Mouse (Mus musculus) hindbrain, postnatal 0 days (tissue): Measurements from ENCODE around the gene Pex6. TPM values are rescaled to one million over a fixed set of nuclear protein-coding genes. Genes with fewer than 3 reads are reported as not detected.

Source experiments
- ATAC-seq: fragments of 200-750 bp; cut with Nextera tagmentation; 2 replicates; pipeline ENCODE4 v1.8.0; 2017; ENCODE audit warnings: mild to moderate bottlenecking, moderate TSS enrichment, moderate library complexity
- DNase-seq: peaks from one replicate; pipeline ENCODE4 v3.0.0-alpha.2; 2015; ENCODE audit warnings: low spot score
- H3K27ac ChIP-seq: fragments of 300-500 bp; sonication (generic); 2 replicates; pipeline ENCODE4 v1.5.1; 2014; ENCODE audit warnings: mild to moderate bottlenecking
- H3K27me3 ChIP-seq: fragments of 300-500 bp; sonication (generic); 2 replicates; pipeline ENCODE4 v1.6.1; 2014; ENCODE audit warnings: low read length, mixed read lengths; ENCODE audit not compliant: insufficient read depth
- H3K36me3 ChIP-seq: fragments of 300-500 bp; sonication (generic); 2 replicates; pipeline ENCODE4 v1.6.1; 2014; ENCODE audit warnings: low read length, mixed read lengths; ENCODE audit not compliant: insufficient read depth
- H3K4me1 ChIP-seq: fragments of 300-500 bp; sonication (generic); 2 replicates; pipeline ENCODE4 v1.6.1; 2014; ENCODE audit warnings: antibody characterized with exemption, low read length, mixed read lengths; ENCODE audit not compliant: insufficient read depth
- H3K4me2 ChIP-seq: fragments of 300-500 bp; sonication (generic); 2 replicates; pipeline ENCODE4 v1.6.1; 2014; ENCODE audit warnings: low read depth, mild to moderate bottlenecking, low read length, moderate library complexity, mixed read lengths
- H3K4me3 ChIP-seq: fragments of 300-500 bp; sonication (generic); 2 replicates; pipeline ENCODE4 v1.5.1; 2014; ENCODE audit warnings: low read length
- H3K9ac ChIP-seq: fragments of 300-500 bp; sonication (generic); replicated peaks from 2 replicates; pipeline ENCODE4 v1.6.1; 2014; ENCODE audit warnings: mild to moderate bottlenecking, low read length, moderate library complexity, mixed read lengths
- H3K9me3 ChIP-seq: fragments of 300-500 bp; sonication (generic); 2 replicates; pipeline ENCODE4 v1.6.1; 2016; ENCODE audit warnings: low read length, mixed read lengths
- CTCF ChIP-seq: IDR thresholded peaks from 2 replicates; pipeline ENCODE4 v1.5.1; 2016; ENCODE audit warnings: antibody characterized with exemption, control low read depth, low read depth
- WGBS: fragments of 180-500 bp; shearing (Covaris S2); extraction: QIAGEN DNeasy Blood & Tissue Kit; methylation state at CpG from one replicate; pipeline ENCODE4 v1.1.7; 2014; 5-methylcytosine and 5-hydroxymethylcytosine counted together
- polyA plus RNA-seq: library from polyadenylated mRNA; unstranded; fragments of >200 nt; fragmentation: Nextera tagmentation; extraction: Ambion mirVana; gene quantifications from 2 replicates; pipeline ENCODE4 v1.2.1, GENCODE M21; 2015
- total RNA-seq: library from RNA; depleted of rRNA; stranded (reverse); fragments of >200 nt; gene quantifications from 2 replicates; pipeline ENCODE4 v1.2.3, GENCODE M21; 2014

Gene Pex6
- total and polyA plus RNA-seq, 2 experiments from 2014 or later, result 18.1 to 41.7 TPM

DNA sequence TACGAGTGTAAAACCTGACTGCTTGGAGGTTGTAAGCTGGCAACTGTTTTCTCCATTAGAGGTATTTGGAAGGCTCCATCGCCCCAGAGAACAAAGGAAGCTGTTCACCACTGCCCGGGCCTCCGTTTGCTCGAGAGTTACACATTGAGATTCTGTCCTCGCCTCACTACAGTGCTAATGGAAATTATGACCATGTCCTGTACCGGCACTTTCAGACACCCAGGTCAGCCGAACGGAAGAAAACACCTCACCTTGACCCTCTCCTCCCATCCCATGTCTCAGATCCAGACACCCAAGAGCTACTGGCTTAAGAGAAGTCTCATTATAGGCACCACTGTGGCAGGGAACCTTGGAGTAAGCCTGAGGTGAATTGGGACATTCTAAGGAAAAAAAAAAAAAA, 2.6 kb downstream of the Pex6 start:
- no peak for TF ChIP-seq CTCF
- no peaks in the 10 kb centered on the region for H3K27me3 ChIP-seq
- H3K4me3 ChIP-seq, result no peak overlapping the region
- peaks cover 11% of the 10 kb centered on the region for H3K36me3 ChIP-seq
- DNase-seq, result no peak
- ATAC-seq, result no peak
- WGBS, result 90% methylated on average over 9 of the region's 9 CpGs
- no peak overlapping the region for H3K9ac ChIP-seq
- H3K27ac ChIP-seq, result no peak overlapping the region
- H3K4me1 ChIP-seq, result peaks cover 7% of the 10 kb centered on the region; the same call in 1 of the 2 replicates
- H3K9me3 ChIP-seq, result no peaks in the 10 kb centered on the region
- no peak overlapping the region for H3K4me2 ChIP-seq

DNA sequence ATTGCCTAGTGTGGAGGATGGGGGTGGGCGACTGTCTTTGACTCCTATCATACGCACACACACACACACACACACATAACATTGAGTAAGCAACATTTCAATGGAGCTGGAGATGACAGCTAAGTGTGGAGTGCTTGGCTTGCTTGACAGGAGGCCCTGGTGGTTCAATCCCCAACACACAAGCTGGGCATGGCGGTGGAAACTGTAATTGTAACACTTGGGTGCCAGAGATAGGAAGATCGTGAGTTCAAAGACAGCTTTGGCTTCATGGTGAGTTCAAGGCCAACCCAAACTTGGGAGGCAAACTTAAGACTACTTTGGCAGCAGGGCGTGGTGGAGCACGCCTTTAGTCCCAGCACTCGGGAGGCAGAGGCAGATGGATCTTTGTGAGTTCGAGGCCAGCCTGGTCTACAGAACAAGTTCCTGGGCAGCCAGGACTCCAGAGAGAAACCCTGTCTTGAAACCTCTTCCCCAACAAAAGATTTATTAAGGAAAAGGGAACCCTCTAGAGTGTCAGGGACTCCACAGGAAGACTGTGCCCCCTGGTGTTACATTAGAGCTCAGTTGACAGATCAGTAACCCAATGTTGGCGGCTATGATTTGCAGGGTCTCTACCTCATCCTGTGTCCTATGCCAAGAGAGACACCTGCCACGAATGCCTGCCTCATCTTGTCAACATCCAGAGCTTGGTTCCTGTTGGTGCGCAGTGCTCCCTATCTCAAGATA, 3.7 kb downstream of the Pex6 start:
- TF ChIP-seq CTCF, result no peak
- Histone ChIP-seq H3K4me1 (peaks cover 7% of the 10 kb centered on the region; the same call in 1 of the 2 replicates), H3K4me2 (no peak overlapping the region), H3K9ac (no peak overlapping the region), H3K4me3 (no peak overlapping the region), H3K27ac (no peak overlapping the region), H3K36me3 (peaks cover 11% of the 10 kb centered on the region), H3K27me3 (no peaks in the 10 kb centered on the region), H3K9me3 (no peaks in the 10 kb centered on the region)
- ATAC-seq, result no peak
- DNase-seq, result no peak
- WGBS, result 95% methylated on average over 11 of the region's 11 CpGs

GRCm38 (mm10) chr17:46721077-46721476, 9.8 kb downstream of the Pex6 start:
- no peaks in the 10 kb centered on the region for H3K9me3 ChIP-seq
- 87% methylated on average over 7 of the region's 7 CpGs for WGBS
- no peak overlapping the region for H3K4me3 ChIP-seq
- DNase-seq (no peak), ATAC-seq (no peak)
- no peaks in the 10 kb centered on the region; the same call in 1 of the 2 replicates for H3K36me3 ChIP-seq
- no peaks in the 10 kb centered on the region for H3K27me3 ChIP-seq
- TF ChIP-seq CTCF, result no peak
- H3K27ac ChIP-seq, result no peak overlapping the region
- no peaks in the 10 kb centered on the region for H3K4me1 ChIP-seq
- H3K9ac ChIP-seq, result no peak overlapping the region
- H3K4me2 ChIP-seq, result no peak overlapping the region

GRCm38 (mm10) chr17:46724477-46725084, 13.3 kb downstream of the Pex6 start:
- DNase-seq (no peak), ATAC-seq (no peak)
- H3K36me3 ChIP-seq, result no peaks in the 10 kb centered on the region; the same call in 1 of the 2 replicates
- H3K4me1 ChIP-seq, result no peaks in the 10 kb centered on the region
- WGBS, result 81% methylated on average over 20 of the region's 20 CpGs
- H3K4me2 ChIP-seq, result no peak overlapping the region
- no peaks in the 10 kb centered on the region; the same call in 1 of the 2 replicates for H3K27me3 ChIP-seq
- H3K27ac ChIP-seq, result no peak overlapping the region
- no peak overlapping the region for H3K4me3 ChIP-seq
- no peak overlapping the region for H3K9ac ChIP-seq
- no peaks in the 10 kb centered on the region for H3K9me3 ChIP-seq
- no peak for TF ChIP-seq CTCF

DNA sequence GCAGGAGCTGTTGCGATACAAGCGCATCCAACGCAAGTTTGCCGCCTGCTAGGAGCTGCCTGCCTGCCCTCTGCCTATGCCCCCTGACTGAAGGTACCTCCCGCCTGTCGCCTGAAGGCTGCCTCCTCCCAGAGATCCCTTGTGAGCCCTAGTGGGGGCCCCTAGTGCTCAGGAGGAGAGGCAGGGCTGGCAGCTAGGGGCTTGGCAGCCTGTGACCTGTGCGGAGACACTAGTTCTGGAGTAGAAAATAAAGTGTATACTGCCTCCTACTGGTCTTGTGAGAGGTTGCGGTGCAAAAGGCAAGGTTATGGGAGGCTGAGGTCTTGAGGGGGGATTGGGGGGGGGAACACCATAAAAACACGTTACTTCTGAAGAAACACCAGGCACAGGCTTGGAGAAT, 14.0 kb downstream of the Pex6 start:
- TF ChIP-seq CTCF, result peak; percentile 65
- ATAC-seq (peak; percentile 54), DNase-seq (peak; percentile 67)
- no peaks in the 10 kb centered on the region; the same call in 1 of the 2 replicates for H3K27me3 ChIP-seq
- H3K4me1 ChIP-seq, result no peaks in the 10 kb centered on the region
- WGBS, result 43% methylated on average over 9 of the region's 9 CpGs
- H3K36me3 ChIP-seq, result no peaks in the 10 kb centered on the region; the same call in 1 of the 2 replicates
- no peak overlapping the region for H3K9ac ChIP-seq
- H3K4me2 ChIP-seq, result no peak overlapping the region
- H3K9me3 ChIP-seq, result no peaks in the 10 kb centered on the region
- H3K4me3 ChIP-seq, result no peak overlapping the region
- no peak overlapping the region for H3K27ac ChIP-seq

DNA sequence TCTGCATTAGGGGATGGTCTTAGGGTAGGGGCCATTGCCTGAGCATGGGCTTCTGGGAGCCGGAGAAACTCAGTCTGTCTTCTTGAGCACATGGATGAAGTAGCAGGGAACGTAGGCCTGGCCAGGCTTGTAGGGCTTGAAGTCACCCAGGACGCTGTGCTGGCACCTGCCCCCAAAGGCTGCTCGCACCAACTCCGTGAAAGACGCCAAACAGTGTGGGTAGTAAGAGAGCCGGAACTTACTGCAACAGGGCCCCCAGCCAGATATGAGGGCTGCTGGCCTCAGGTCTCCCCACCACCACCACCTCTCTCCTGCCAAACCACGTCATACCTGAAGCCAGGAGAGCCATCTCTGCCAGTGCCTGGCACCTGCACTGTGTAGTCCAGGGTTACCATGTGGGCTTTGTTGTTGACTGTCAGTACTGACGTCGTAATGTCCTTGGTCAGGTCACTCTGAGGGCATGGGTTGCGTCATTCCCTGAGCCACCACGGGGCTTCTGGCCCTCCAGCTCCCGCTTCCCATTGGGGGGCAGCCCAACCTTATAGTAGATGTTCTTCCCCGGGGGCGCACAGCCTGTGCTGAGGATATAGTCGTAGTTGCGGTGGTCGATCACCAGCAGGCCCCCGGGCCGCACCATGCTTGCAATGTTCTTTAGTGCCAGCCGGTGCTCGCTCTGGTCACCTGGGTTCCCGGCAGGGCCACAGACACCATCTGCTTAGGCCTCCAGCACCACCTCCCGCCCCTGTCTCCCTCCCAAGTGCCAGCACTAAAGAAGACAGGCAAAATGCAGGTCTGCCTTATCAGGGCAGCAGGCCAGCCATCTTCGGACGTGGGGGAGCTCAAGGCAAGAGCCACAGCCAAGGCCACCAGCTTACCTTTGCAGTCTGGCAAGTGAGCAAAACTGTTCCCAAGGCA, 14.7 kb downstream of the Pex6 start:
- Histone ChIP-seq H3K9me3 (no peaks in the 10 kb centered on the region), H3K4me3 (no peak overlapping the region), H3K27ac (no peak overlapping the region), H3K27me3 (no peaks in the 10 kb centered on the region; the same call in 1 of the 2 replicates), H3K4me2 (no peak overlapping the region), H3K9ac (no peak overlapping the region), H3K4me1 (no peaks in the 10 kb centered on the region), H3K36me3 (no peaks in the 10 kb centered on the region; the same call in 1 of the 2 replicates)
- DNase-seq (no peak), ATAC-seq (peak; percentile 8)
- 89% methylated on average over 26 of the region's 26 CpGs for WGBS
- no peak for TF ChIP-seq CTCF
